Mouse (Mus musculus) kidney, embryonic 14.5 days (tissue): ENCODE data around the gene Mospd3. TPM values are rescaled to one million over a fixed set of nuclear protein-coding genes. Genes with fewer than 3 reads are reported as not detected.

Source experiments
- ATAC-seq: fragments of 200-750 bp; cut with Nextera tagmentation; 2 replicates; pipeline ENCODE4 v1.8.0; 2017; ENCODE audit warnings: moderate number of reproducible peaks, mild to moderate bottlenecking, moderate TSS enrichment, moderate library complexity; ENCODE audit not compliant: low FRiP score, low TSS enrichment
- H3K27ac ChIP-seq: fragments of 300-500 bp; sonication (generic); 2 replicates; pipeline ENCODE4 v1.5.1; 2014; ENCODE audit warnings: low read depth, mild to moderate bottlenecking, low read length, moderate library complexity, mixed read lengths
- H3K27me3 ChIP-seq: fragments of 300-500 bp; sonication (generic); 2 replicates; pipeline ENCODE4 v1.6.1; 2014; ENCODE audit warnings: mild to moderate bottlenecking, low read length; ENCODE audit not compliant: control insufficient read depth, insufficient read depth
- H3K36me3 ChIP-seq: fragments of 300-500 bp; sonication (generic); 2 replicates; pipeline ENCODE4 v1.6.1; 2014; ENCODE audit warnings: low read length, mixed read lengths; ENCODE audit not compliant: control insufficient read depth, insufficient read depth
- H3K4me1 ChIP-seq: fragments of 300-500 bp; sonication (generic); 2 replicates; pipeline ENCODE4 v1.6.1; 2014; ENCODE audit warnings: low read length, mixed read lengths; ENCODE audit not compliant: control insufficient read depth, insufficient read depth
- H3K4me2 ChIP-seq: fragments of 300-500 bp; sonication (generic); replicated peaks from 2 replicates; pipeline ENCODE4 v1.6.1; 2014; ENCODE audit warnings: low read depth, mild to moderate bottlenecking, low read length
- H3K4me3 ChIP-seq: fragments of 300-500 bp; sonication (generic); 2 replicates; pipeline ENCODE4 v1.5.1; 2014; ENCODE audit warnings: mild to moderate bottlenecking, low read length
- H3K9ac ChIP-seq: fragments of 300-500 bp; sonication (generic); 2 replicates; pipeline ENCODE4 v1.6.1; 2014; ENCODE audit warnings: low read depth, mild to moderate bottlenecking, low read length, moderate library complexity
- H3K9me3 ChIP-seq: fragments of 300-500 bp; sonication (generic); 2 replicates; pipeline ENCODE4 v1.6.1; 2016; ENCODE audit warnings: low read length; ENCODE audit not compliant: control insufficient read depth
- WGBS: fragments of 180-500 bp; shearing (Covaris S2); extraction: QIAGEN DNeasy Blood & Tissue Kit; methylation state at CpG from one replicate; pipeline ENCODE4 v1.1.7; 2014; 5-methylcytosine and 5-hydroxymethylcytosine counted together
- polyA plus RNA-seq: library from polyadenylated mRNA; unstranded; fragments of >200 nt; fragmentation: Nextera tagmentation; extraction: Ambion mirVana; gene quantifications from 2 replicates; pipeline ENCODE4 v1.2.1, GENCODE M21; 2014

Gene Mospd3
- polyA plus RNA-seq: 25.4 and 27.6 TPM in 2 replicates

GRCm38 (mm10) chr5:137600619-137601364 lies at the start of gene Mospd3:
Gene Mospd3 (minus strand): TSS chr5:137601058.
- Histone ChIP-seq H3K27ac (peak within 1 kb of the TSS; percentile 80), H3K4me3 (peak within 1 kb of the TSS; percentile 79), H3K4me1 (peaks cover 17% of the 10 kb centered on the region), H3K4me2 (peak within 1 kb of the TSS; percentile 97), H3K36me3 (peaks cover 13% of the 10 kb centered on the region; the same call in 1 of the 2 replicates), H3K27me3 (no peaks in the 10 kb centered on the region), H3K9ac (peak within 1 kb of the TSS; percentile 78), H3K9me3 (no peaks in the 10 kb centered on the region)
- ATAC-seq: peak; percentile 93
- under 1% methylated on average over 41 of the region's 41 CpGs for WGBS

GRCm38 (mm10) chr5:137649669-137650571 lies 49.1 kb upstream of the Mospd3 start:
- H3K36me3 ChIP-seq: peaks cover 17% of the 10 kb centered on the region; the same call in 1 of the 2 replicates
- no peak for ATAC-seq
- H3K4me3 ChIP-seq: no peak overlapping the region
- WGBS: 18% methylated on average over 18 of the region's 18 CpGs
- peaks cover 6% of the 10 kb centered on the region; the same call in 1 of the 2 replicates for H3K27me3 ChIP-seq
- no peak overlapping the region; the same call in 1 of the 2 replicates for H3K4me2 ChIP-seq
- peaks cover 43% of the 10 kb centered on the region for H3K4me1 ChIP-seq
- H3K9me3 ChIP-seq: no peaks in the 10 kb centered on the region
- peak overlapping the region; percentile 51; the same call in 1 of the 2 replicates for H3K27ac ChIP-seq
- peak overlapping the region; percentile 37; the same call in 1 of the 2 replicates for H3K9ac ChIP-seq

GRCm38 (mm10) chr5:137649251-137649650 lies 48.4 kb upstream of the Mospd3 start:
- H3K4me2 ChIP-seq: no peak overlapping the region
- H3K4me3 ChIP-seq: no peak overlapping the region
- no peaks in the 10 kb centered on the region for H3K9me3 ChIP-seq
- peaks cover 43% of the 10 kb centered on the region for H3K4me1 ChIP-seq
- H3K36me3 ChIP-seq: peaks cover 17% of the 10 kb centered on the region; the same call in 1 of the 2 replicates
- H3K27ac ChIP-seq: peak overlapping the region; percentile 51; the same call in 1 of the 2 replicates
- 25% methylated on average over 4 of the region's 4 CpGs for WGBS
- peaks cover 7% of the 10 kb centered on the region; the same call in 1 of the 2 replicates for H3K27me3 ChIP-seq
- peak; percentile 29; the same call in 1 of the 2 replicates for ATAC-seq
- H3K9ac ChIP-seq: no peak overlapping the region; the same call in 1 of the 2 replicates

- ATAC-seq: no peak
- Histone ChIP-seq H3K4me1 (peaks cover 43% of the 10 kb centered on the region), H3K36me3 (peaks cover 13% of the 10 kb centered on the region; the same call in 1 of the 2 replicates), H3K27ac (no peak overlapping the region), H3K9ac (no peak overlapping the region), H3K4me3 (no peak overlapping the region), H3K9me3 (no peaks in the 10 kb centered on the region), H3K4me2 (no peak overlapping the region), H3K27me3 (peaks cover 7% of the 10 kb centered on the region; the same call in 1 of the 2 replicates)
- 34% methylated on average over 9 of the region's 9 CpGs for WGBS
Measured at GRCm38 (mm10) chr5:137647827-137648601, 47.2 kb upstream of the Mospd3 start.

- no peaks in the 10 kb centered on the region for H3K9me3 ChIP-seq
- peak within 1 kb of the TSS; percentile 34 for H3K4me3 ChIP-seq
- 13% methylated on average over 11 of the region's 11 CpGs for WGBS
- H3K27ac ChIP-seq: no peak within 1 kb of the TSS
- H3K36me3 ChIP-seq: peaks cover 14% of the 10 kb centered on the region; the same call in 1 of the 2 replicates
- H3K27me3 ChIP-seq: peaks cover 7% of the 10 kb centered on the region; the same call in 1 of the 2 replicates
- no peak for ATAC-seq
- H3K9ac ChIP-seq: peak within 1 kb of the TSS; percentile 34; the same call in 1 of the 2 replicates
- peak within 1 kb of the TSS; percentile 50 for H3K4me2 ChIP-seq
- H3K4me1 ChIP-seq: peaks cover 43% of the 10 kb centered on the region
Measured at GRCm38 (mm10) chr5:137645652-137646091, 44.8 kb upstream of the Mospd3 start, which contains the start of gene Irs3. Gene Irs3 (minus strand): TSS chr5:137645714.

- peak overlapping the region; percentile 34 for H3K4me3 ChIP-seq
- no peak overlapping the region for H3K27ac ChIP-seq
- ATAC-seq: no peak
- peaks cover 19% of the 10 kb centered on the region for H3K36me3 ChIP-seq
- peak overlapping the region; percentile 34; the same call in 1 of the 2 replicates for H3K9ac ChIP-seq
- no peaks in the 10 kb centered on the region for H3K9me3 ChIP-seq
- peaks cover 7% of the 10 kb centered on the region; the same call in 1 of the 2 replicates for H3K27me3 ChIP-seq
- H3K4me2 ChIP-seq: peak overlapping the region; percentile 50
- 1% methylated on average over 44 of the region's 44 CpGs for WGBS
- peaks cover 38% of the 10 kb centered on the region for H3K4me1 ChIP-seq
Measured at GRCm38 (mm10) chr5:137645091-137645651, 44.3 kb upstream of the Mospd3 start.

- WGBS: 46% methylated on average over 19 of the region's 19 CpGs
- peaks cover 7% of the 10 kb centered on the region; the same call in 1 of the 2 replicates for H3K27me3 ChIP-seq
- H3K4me3 ChIP-seq: no peak overlapping the region
- no peak overlapping the region for H3K4me2 ChIP-seq
- no peak overlapping the region for H3K9ac ChIP-seq
- no peak for ATAC-seq
- no peaks in the 10 kb centered on the region for H3K9me3 ChIP-seq
- no peak overlapping the region for H3K27ac ChIP-seq
- H3K4me1 ChIP-seq: peaks cover 31% of the 10 kb centered on the region
- peaks cover 26% of the 10 kb centered on the region for H3K36me3 ChIP-seq
Measured at GRCm38 (mm10) chr5:137644484-137644883, 43.6 kb upstream of the Mospd3 start.

- no peak for ATAC-seq
Measured at GRCm38 (mm10) chr5:137642886-137643285, 42.0 kb upstream of the Mospd3 start.

More at GRCm38 (mm10) chr5:137642886-137643285, 42.0 kb upstream of the Mospd3 start:
- peaks cover 16% of the 10 kb centered on the region for H3K4me1 ChIP-seq
- H3K4me2 ChIP-seq: no peak overlapping the region
- no peak overlapping the region for H3K9ac ChIP-seq
- no peak overlapping the region for H3K4me3 ChIP-seq
- H3K9me3 ChIP-seq: no peaks in the 10 kb centered on the region
- H3K27me3 ChIP-seq: peaks cover 7% of the 10 kb centered on the region; the same call in 1 of the 2 replicates
- H3K27ac ChIP-seq: no peak overlapping the region
- H3K36me3 ChIP-seq: peaks cover 40% of the 10 kb centered on the region
- WGBS: 56% methylated on average over 4 of the region's 4 CpGs
